Mouse (Mus musculus): ENCODE results near the gene Rasal3. TPM values are rescaled to one million over a fixed set of nuclear protein-coding genes. Genes with fewer than 3 reads are reported as not detected.

The Rasal3 gene
- total and polyA plus RNA-seq, 2 experiments, result 0.83 to 1.6 TPM

- no peaks in the 10 kb centered on the region for H3K36me3 ChIP-seq (ENCODE audit: control insufficient read depth, insufficient read depth, low read length)
- peaks cover 8% of the 10 kb centered on the region; the same call in 1 of the 2 replicates for H3K79me2 ChIP-seq (ENCODE audit: control insufficient read depth, insufficient read depth, low read length)
- H3K27me3 ChIP-seq (ENCODE audit: control insufficient read depth, insufficient read depth, low read length), result no peaks in the 10 kb centered on the region
- 86% methylated on average over 2 of the region's 2 CpGs for WGBS
- no peak for DNase-seq (ENCODE audit: extremely low read depth, low read depth, low spot score)
- H3K9ac ChIP-seq (ENCODE audit: low read depth, low read length), result no peak within 1 kb of the TSS
- no peak within 1 kb of the TSS for H3K4me3 ChIP-seq (ENCODE audit: insufficient read depth, low read depth, low read length)
- TF ChIP-seq POLR2A (IDR thresholded peaks at IDR 0.05; ENCODE audit: extremely low read depth, insufficient read depth, low read length) (no peak), CTCF (IDR thresholded peaks at IDR 0.05; ENCODE audit: low read depth, low read length) (no peak)
- no peak within 1 kb of the TSS for H3K27ac ChIP-seq (replicated peaks; ENCODE audit: insufficient read depth, low read depth, low read length)
- H3K4me1 ChIP-seq (ENCODE audit: control insufficient read depth, insufficient read depth, low read length), result peaks cover 14% of the 10 kb centered on the region
Observed at GRCm38 (mm10) chr17:32424034-32424433, 20.7 kb upstream of the Rasal3 start, which contains the start of gene Pglyrp2. TSS of gene Pglyrp2 (minus strand) at chr17:32424167.

GRCm38 (mm10) chr17:32420781-32421180 lies 17.4 kb upstream of the Rasal3 start:
- H3K27me3 ChIP-seq (ENCODE audit: control insufficient read depth, insufficient read depth, low read length), result no peaks in the 10 kb centered on the region
- H3K4me3 ChIP-seq (ENCODE audit: insufficient read depth, low read depth, low read length), result peak overlapping the region; percentile 75
- 17% methylated on average over 8 of the region's 8 CpGs for WGBS
- peaks cover 5% of the 10 kb centered on the region; the same call in 1 of the 2 replicates for H3K36me3 ChIP-seq (ENCODE audit: control insufficient read depth, insufficient read depth, low read length)
- peak overlapping the region; percentile 85 for H3K9ac ChIP-seq (ENCODE audit: low read depth, low read length)
- H3K4me1 ChIP-seq (ENCODE audit: control insufficient read depth, insufficient read depth, low read length), result peaks cover 15% of the 10 kb centered on the region
- peaks cover 25% of the 10 kb centered on the region; the same call in 1 of the 2 replicates for H3K79me2 ChIP-seq (ENCODE audit: control insufficient read depth, insufficient read depth, low read length)
- DNase-seq (ENCODE audit: extremely low read depth, low read depth, low spot score), result peak; percentile 97
- H3K27ac ChIP-seq (replicated peaks; ENCODE audit: insufficient read depth, low read depth, low read length), result peak overlapping the region; percentile 92
- TF ChIP-seq CTCF (IDR thresholded peaks at IDR 0.05; ENCODE audit: low read depth, low read length), result no peak
- TF ChIP-seq POLR2A (IDR thresholded peaks at IDR 0.05; ENCODE audit: extremely low read depth, insufficient read depth, low read length), result no peak

GRCm38 (mm10) chr17:32419989-32420388 lies 16.6 kb upstream of the Rasal3 start:
- Histone ChIP-seq H3K27me3 (ENCODE audit: control insufficient read depth, insufficient read depth, low read length) (no peaks in the 10 kb centered on the region), H3K4me3 (ENCODE audit: insufficient read depth, low read depth, low read length) (peak overlapping the region; percentile 75), H3K36me3 (ENCODE audit: control insufficient read depth, insufficient read depth, low read length) (peaks cover 5% of the 10 kb centered on the region; the same call in 1 of the 2 replicates), H3K4me1 (ENCODE audit: control insufficient read depth, insufficient read depth, low read length) (peaks cover 15% of the 10 kb centered on the region), H3K27ac (replicated peaks; ENCODE audit: insufficient read depth, low read depth, low read length) (peak overlapping the region; percentile 92), H3K9ac (ENCODE audit: low read depth, low read length) (peak overlapping the region; percentile 59), H3K79me2 (ENCODE audit: control insufficient read depth, insufficient read depth, low read length) (peaks cover 25% of the 10 kb centered on the region; the same call in 1 of the 2 replicates)
- TF ChIP-seq POLR2A (IDR thresholded peaks at IDR 0.05; ENCODE audit: extremely low read depth, insufficient read depth, low read length), result no peak
- TF ChIP-seq CTCF (IDR thresholded peaks at IDR 0.05; ENCODE audit: low read depth, low read length), result no peak
- 11% methylated on average over 2 of the region's 2 CpGs for WGBS
- peak; percentile 47 for DNase-seq (ENCODE audit: extremely low read depth, low read depth, low spot score)

GRCm38 (mm10) chr17:32416771-32417170 lies 13.4 kb upstream of the Rasal3 start:
- no peaks in the 10 kb centered on the region for H3K27me3 ChIP-seq (ENCODE audit: control insufficient read depth, insufficient read depth, low read length)
- peaks cover 25% of the 10 kb centered on the region; the same call in 1 of the 2 replicates for H3K79me2 ChIP-seq (ENCODE audit: control insufficient read depth, insufficient read depth, low read length)
- H3K9ac ChIP-seq (ENCODE audit: low read depth, low read length), result no peak overlapping the region
- no peak overlapping the region for H3K27ac ChIP-seq (replicated peaks; ENCODE audit: insufficient read depth, low read depth, low read length)
- no peak for DNase-seq (ENCODE audit: extremely low read depth, low read depth, low spot score)
- H3K36me3 ChIP-seq (ENCODE audit: control insufficient read depth, insufficient read depth, low read length), result peaks cover 18% of the 10 kb centered on the region
- H3K4me3 ChIP-seq (ENCODE audit: insufficient read depth, low read depth, low read length), result no peak overlapping the region
- WGBS, result 97% methylated on average over 14 of the region's 14 CpGs
- H3K4me1 ChIP-seq (ENCODE audit: control insufficient read depth, insufficient read depth, low read length), result peaks cover 15% of the 10 kb centered on the region
- TF ChIP-seq POLR2A (IDR thresholded peaks at IDR 0.05; ENCODE audit: extremely low read depth, insufficient read depth, low read length) (no peak), CTCF (IDR thresholded peaks at IDR 0.05; ENCODE audit: low read depth, low read length) (no peak)

- H3K9ac ChIP-seq (ENCODE audit: low read depth, low read length), result no peak overlapping the region
- TF ChIP-seq POLR2A (IDR thresholded peaks at IDR 0.05; ENCODE audit: extremely low read depth, insufficient read depth, low read length) (no peak), CTCF (IDR thresholded peaks at IDR 0.05; ENCODE audit: low read depth, low read length) (no peak)
- peaks cover 13% of the 10 kb centered on the region for H3K4me1 ChIP-seq (ENCODE audit: control insufficient read depth, insufficient read depth, low read length)
- H3K27ac ChIP-seq (replicated peaks; ENCODE audit: insufficient read depth, low read depth, low read length), result no peak overlapping the region
- peak; percentile 41 for DNase-seq (ENCODE audit: extremely low read depth, low read depth, low spot score)
- peaks cover 25% of the 10 kb centered on the region; the same call in 1 of the 2 replicates for H3K79me2 ChIP-seq (ENCODE audit: control insufficient read depth, insufficient read depth, low read length)
- peaks cover 18% of the 10 kb centered on the region for H3K36me3 ChIP-seq (ENCODE audit: control insufficient read depth, insufficient read depth, low read length)
- no peaks in the 10 kb centered on the region for H3K27me3 ChIP-seq (ENCODE audit: control insufficient read depth, insufficient read depth, low read length)
- no peak overlapping the region for H3K4me3 ChIP-seq (ENCODE audit: insufficient read depth, low read depth, low read length)
- 50% methylated on average over 24 of the region's 24 CpGs for WGBS
Observed at GRCm38 (mm10) chr17:32415417-32416020, 12.1 kb upstream of the Rasal3 start.

- Histone ChIP-seq H3K4me3 (ENCODE audit: insufficient read depth, low read depth, low read length) (no peak overlapping the region), H3K36me3 (ENCODE audit: control insufficient read depth, insufficient read depth, low read length) (peaks cover 15% of the 10 kb centered on the region), H3K27me3 (ENCODE audit: control insufficient read depth, insufficient read depth, low read length) (no peaks in the 10 kb centered on the region), H3K79me2 (ENCODE audit: control insufficient read depth, insufficient read depth, low read length) (0 out of 2 replicates have a peak, but pooled peaks cover 3% of the 10 kb centered on the region), H3K4me1 (ENCODE audit: control insufficient read depth, insufficient read depth, low read length) (no peaks in the 10 kb centered on the region), H3K9ac (ENCODE audit: low read depth, low read length) (no peak overlapping the region), H3K27ac (replicated peaks; ENCODE audit: insufficient read depth, low read depth, low read length) (no peak overlapping the region)
- 87% methylated on average over 6 of the region's 6 CpGs for WGBS
- no peak for DNase-seq (ENCODE audit: extremely low read depth, low read depth, low spot score)
- no peak for TF ChIP-seq CTCF (IDR thresholded peaks at IDR 0.05; ENCODE audit: low read depth, low read length)
- no peak for TF ChIP-seq POLR2A (IDR thresholded peaks at IDR 0.05; ENCODE audit: extremely low read depth, insufficient read depth, low read length)
Observed at GRCm38 (mm10) chr17:32411898-32412297, 8.5 kb upstream of the Rasal3 start.

All from liver, adult 2 months (tissue).